Mouse (Mus musculus): ENCODE data around the gene Kcnmb1.

Kcnmb1 gene

DNA sequence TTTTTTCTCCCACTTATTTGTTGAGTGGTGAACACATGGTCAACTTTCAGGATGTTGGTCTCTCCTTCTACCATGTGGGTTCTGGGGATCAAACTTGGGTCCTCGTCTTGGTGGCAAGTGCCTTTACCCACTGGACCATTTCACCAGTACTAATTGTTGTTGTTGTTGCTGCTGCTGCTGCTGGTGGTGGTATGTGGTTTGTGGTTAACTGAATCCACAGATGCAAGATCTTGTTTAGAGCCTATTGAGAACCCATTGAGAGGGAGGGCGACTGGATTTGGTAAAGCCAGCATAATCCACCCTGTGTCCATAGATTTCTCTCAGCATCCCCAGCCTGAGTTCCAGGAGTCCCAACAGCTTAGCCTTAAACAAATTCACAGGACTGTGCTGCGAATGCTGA, 37.6 kb downstream of the Kcnmb1 start:
- DNase-seq (ENCODE audit: low spot score), result no peak

GRCm38 (mm10) chr11:34001938-34002592, 39.3 kb downstream of the Kcnmb1 start:
- peak; percentile 31 for DNase-seq (ENCODE audit: low spot score)

DNA sequence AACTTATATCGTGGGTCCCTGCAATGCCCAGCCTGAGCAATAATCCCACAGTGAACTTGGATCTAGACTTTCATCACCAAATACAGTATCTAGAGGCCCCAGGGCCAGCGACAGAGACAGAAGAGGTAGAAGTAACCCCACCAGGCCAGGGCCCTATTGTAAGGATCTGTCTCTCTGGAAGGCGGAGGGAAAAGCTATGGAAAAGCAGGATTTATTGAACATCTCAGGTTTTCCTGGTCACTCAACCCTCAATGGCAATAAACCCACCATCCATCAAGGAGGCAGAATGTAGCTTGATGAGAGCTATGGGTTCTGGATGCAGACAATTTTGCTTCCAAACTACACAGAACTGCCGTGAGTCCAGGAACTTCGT, 39.8 kb downstream of the Kcnmb1 start:
- no peak for DNase-seq (ENCODE audit: low spot score)

DNA sequence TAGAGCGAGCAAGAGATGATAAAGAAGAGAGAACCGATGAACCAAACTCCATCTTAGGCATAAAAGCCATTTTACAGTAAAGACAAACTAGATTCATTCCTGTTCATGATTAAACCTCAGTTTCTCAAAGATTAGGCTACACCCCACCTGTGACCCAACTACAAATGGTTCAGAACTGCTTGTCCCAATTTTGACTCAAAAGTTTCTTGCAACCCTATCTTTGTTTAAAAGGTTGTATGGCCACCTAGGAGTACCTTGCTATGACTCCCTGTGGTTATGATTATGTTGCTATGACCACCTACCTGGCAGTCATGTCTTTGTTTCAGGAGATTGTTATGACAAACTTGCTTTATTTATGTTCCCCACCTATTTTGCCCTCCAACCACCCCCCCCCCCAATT, 44.8 kb downstream of the Kcnmb1 start:
- DNase-seq (ENCODE audit: low spot score), result no peak

DNA sequence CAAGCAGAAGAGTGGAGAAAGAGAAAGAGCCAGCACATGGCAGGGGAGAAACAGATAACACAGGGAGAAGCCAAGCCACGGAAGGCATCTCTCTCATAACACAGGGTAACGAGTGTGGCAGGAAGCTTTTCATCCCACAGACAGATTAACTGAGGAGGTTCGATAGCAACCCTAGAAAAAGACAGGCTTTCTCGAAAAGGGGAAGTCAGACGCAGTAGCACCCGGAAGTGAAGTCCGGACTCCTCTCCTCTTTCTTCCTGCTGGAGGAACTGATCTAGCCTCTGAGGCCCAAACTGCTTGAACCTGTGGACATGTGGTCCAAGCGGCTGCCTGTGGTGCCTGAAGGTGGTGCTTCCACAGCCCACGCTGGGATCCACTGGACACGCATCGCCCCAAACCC, 45.4 kb downstream of the Kcnmb1 start:
- peak; percentile 25 for DNase-seq (ENCODE audit: low spot score)

DNA sequence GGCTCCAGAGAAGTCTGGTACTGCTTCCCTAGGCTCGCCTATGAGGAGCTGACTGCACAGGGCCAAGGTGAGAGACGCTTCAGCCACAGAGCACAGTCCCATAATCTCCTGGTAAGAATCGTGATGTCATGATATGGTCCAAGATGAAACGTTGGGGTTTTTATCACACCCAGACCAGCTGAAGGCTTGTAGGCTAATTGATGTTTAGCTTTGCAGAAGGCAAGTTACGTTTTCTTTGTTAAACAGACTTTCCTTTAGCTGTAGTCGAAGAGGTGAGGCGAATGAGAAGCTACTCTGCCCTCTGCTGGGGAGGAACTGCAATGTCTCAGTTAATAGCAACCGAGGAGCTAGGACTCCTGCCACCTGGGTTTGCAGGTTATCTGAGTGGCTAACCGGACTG, 45.9 kb downstream of the Kcnmb1 start:
- peak; percentile 73 for DNase-seq (ENCODE audit: low spot score)

DNA sequence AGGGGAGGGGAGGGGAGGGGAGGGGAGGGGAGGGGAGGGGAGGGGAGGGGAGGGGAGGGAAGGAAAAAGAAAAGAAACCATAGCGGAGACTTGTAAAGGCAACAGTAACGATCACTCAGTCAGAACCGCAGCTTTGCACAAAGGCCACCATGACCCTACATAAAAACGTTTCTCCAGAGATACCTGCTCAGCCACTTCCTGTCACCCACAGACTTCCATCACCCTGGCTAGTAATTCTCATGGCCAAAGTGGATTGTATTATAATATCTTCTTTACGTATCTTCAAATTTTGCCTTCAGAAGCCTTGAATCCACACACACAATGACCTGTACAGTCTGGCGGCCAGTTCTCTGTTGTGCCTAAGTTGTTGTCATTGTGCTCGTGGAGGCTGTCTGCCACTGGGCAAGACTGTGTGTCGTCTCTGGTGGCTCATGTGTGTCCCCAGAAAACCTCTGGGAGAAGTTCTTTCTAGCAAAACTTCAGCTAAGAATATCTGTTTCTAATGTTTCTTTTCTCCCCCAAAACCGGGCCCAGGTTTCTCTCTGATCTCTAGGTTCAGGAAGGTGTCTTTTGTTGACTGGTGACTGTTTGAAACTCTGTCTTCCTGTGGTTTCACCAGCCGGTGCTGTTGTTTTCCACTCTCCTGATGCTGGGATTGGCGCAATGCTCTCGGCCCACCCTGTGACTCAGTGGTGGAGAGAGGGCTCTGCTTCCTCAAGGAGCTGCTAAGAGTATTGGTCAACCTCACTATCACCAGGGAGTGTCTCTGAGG, 46.7 kb downstream of the Kcnmb1 start:
- DNase-seq (ENCODE audit: low spot score), result peak; percentile 21

DNA sequence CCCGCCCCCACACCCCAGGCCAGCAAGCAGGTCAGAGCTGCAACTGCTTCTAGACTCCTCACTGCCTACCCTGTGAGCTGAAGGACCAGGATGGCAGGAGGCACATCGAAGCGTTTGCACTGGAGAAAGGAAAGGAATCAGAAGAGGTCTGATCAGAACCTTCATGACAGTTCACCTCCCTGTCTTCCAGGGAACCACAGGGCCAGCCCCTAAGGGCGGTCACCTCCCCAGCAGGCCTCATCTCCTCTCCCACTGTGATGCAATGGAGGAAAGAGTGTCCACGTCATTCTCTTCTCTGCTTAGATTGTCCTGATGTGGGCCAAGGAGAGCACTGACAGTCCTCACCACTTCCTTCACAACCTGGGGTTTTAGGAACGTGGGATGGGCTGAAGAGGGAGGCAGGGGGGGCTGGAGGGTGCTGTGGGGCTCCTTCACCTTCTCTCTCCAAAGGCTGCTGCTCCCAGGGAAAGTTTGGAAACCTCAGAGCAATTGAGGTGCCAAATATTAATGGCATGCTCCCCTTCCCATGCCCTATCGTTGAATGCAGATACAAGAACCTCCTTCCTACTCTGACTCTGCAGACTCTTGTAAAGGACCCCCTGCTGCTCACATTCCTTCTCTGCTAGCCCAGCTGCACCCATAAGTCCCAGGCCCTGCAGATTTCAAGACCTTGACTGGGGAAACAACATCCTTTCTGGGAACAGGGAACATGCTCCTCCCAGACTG, 47.5 kb downstream of the Kcnmb1 start:
- peak; percentile 43 for DNase-seq (ENCODE audit: low spot score)

GRCm38 (mm10) chr11:34010859-34011172, 48.0 kb downstream of the Kcnmb1 start:
- peak; percentile 54 for DNase-seq (ENCODE audit: low spot score)

DNA sequence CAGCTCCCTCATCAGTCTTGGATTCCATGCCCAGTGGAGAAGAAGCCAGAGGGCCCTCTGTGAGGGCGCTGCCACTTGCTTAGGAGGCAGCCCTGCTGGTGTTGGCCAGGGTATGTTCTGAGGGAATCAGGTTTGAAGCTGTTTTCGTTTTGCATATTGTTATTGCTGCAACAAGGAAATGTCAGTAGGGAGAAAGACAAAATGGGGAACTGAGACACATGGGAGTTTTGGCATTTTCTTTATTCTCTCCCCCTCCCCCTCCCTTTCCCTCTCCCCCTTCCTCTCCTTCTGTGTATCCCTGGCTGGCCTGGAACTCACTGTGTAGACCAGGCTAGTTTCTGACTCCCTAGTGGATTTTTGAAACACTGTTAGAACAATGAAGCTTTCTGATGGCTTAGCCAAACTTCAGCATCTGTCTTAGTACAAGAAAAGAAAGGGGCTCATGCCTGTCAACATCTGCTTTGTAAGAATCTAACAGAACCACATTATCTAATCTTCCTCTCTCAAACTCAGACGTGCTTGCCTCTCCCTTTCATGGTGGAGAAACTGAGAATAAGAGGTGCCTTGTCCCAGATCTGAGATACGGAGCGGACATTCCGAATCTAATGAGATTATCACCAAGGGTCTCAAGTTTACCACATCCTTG, 49.3 kb downstream of the Kcnmb1 start:
- no peak for DNase-seq (ENCODE audit: low spot score)
